Mouse (Mus musculus) bone marrow macrophage, adult 2 months (primary cell): ENCODE data around the gene Hnrnpul2. TPM values are rescaled to one million over a fixed set of nuclear protein-coding genes. Genes with fewer than 3 reads are reported as not detected.
A peak's percentile ranks its signal among the peaks of the same experiment; 100 is the strongest.

ENCODE experiments used
- H3K27ac ChIP-seq: 2 replicates; pipeline ENCODE4 v1.5.1; 2012; ENCODE audit warnings: low read depth, low read length; ENCODE audit not compliant: insufficient read depth
- H3K4me1 ChIP-seq: 2 replicates; pipeline ENCODE4 v1.6.1; 2012; ENCODE audit warnings: low read length; ENCODE audit not compliant: control insufficient read depth, insufficient read depth
- H3K4me3 ChIP-seq: 2 replicates; pipeline ENCODE4 v1.5.1; 2012; ENCODE audit warnings: mild to moderate bottlenecking, low read length, moderate library complexity; ENCODE audit not compliant: insufficient read depth
- CTCF ChIP-seq: IDR thresholded peaks from 2 replicates; pipeline ENCODE4 v1.5.1; 2012; ENCODE audit warnings: low read depth, mild to moderate bottlenecking, low read length, moderate library complexity
- POLR2A ChIP-seq: IDR thresholded peaks from 2 replicates; pipeline ENCODE4 v1.6.1; 2012; ENCODE audit warnings: mild to moderate bottlenecking, low read depth, low read length, borderline replicate concordance
- polyA plus RNA-seq: library from polyadenylated mRNA; stranded (reverse); fragments of >200 nt; gene quantifications from 2 replicates; pipeline ENCODE4 v1.2.4, GENCODE M21; 2012; ENCODE audit not compliant: missing spikeins, insufficient read depth, insufficient read length

Gene Hnrnpul2
- polyA plus RNA-seq, 1 experiment = 102 TPM

- Histone ChIP-seq H3K27ac (peak within 1 kb of the TSS; percentile 77), H3K4me1 (peaks cover 38% of the 10 kb centered on the region), H3K4me3 (peak within 1 kb of the TSS; percentile 66)
- TF ChIP-seq CTCF (peak; percentile 47), POLR2A (no peak)
These were observed 17.5 kb downstream of the Hnrnpul2 start, which contains the start of gene Bscl2 for GRCm38 (mm10) chr19:8837251-8837791. Gene Bscl2 (plus strand): TSS chr19:8837467.

DNA sequence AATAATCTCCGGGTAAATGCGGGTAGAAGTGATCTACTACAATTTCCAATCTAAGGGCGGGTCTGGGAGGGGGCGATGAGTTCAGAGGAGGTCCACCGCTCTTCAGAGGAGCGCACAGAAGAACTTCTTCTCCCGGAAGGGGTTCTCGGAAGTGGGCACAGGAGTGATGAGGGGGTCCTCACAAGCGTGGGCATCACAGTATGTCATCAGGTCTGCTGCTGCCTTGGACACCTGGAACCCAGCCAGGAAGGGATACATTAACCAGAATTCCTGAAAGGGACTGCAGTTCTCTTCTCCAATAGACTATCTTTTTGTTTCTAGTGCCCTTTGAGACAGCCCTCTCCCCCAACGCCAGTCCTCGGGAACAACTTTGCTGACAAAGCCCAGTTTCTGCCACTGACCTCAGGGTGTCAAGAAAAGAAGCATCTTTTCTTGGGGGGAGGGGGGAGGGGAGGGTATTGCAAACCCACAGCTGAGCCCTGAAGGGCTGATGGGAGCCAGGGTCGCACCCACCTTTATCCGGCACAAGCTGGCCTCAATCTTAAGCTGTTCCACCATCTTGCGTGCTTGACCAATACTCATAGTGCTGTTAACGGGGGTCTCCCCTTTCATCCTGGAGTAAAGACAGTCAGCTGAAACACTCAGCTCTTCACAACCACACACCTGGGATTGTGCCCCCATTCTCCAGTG lies 18.4 kb downstream of the Hnrnpul2 start:
- Histone ChIP-seq H3K4me1 (peaks cover 37% of the 10 kb centered on the region), H3K4me3 (peak overlapping the region; percentile 66), H3K27ac (no peak overlapping the region)
- no peak for TF ChIP-seq CTCF
- no peak for TF ChIP-seq POLR2A

GRCm38 (mm10) chr19:8839103-8839907 lies 19.5 kb downstream of the Hnrnpul2 start, which contains the start of gene Gng3:
Gene Gng3 (minus strand): TSS chr19:8839194.
- H3K4me1 ChIP-seq = peaks cover 46% of the 10 kb centered on the region
- H3K27ac ChIP-seq = no peak within 1 kb of the TSS
- H3K4me3 ChIP-seq = peak within 1 kb of the TSS; percentile 66
- no peak for TF ChIP-seq CTCF
- TF ChIP-seq POLR2A = no peak

GRCm38 (mm10) chr19:8839908-8840791 lies 20.3 kb downstream of the Hnrnpul2 start:
- Histone ChIP-seq H3K4me3 (peak overlapping the region; percentile 83), H3K4me1 (peaks cover 51% of the 10 kb centered on the region), H3K27ac (peak overlapping the region; percentile 46)
- peak; percentile 91 for TF ChIP-seq POLR2A
- TF ChIP-seq CTCF = no peak

- TF ChIP-seq POLR2A = no peak
- TF ChIP-seq CTCF = no peak
- peaks cover 51% of the 10 kb centered on the region for H3K4me1 ChIP-seq
- peak overlapping the region; percentile 83 for H3K4me3 ChIP-seq
- no peak overlapping the region for H3K27ac ChIP-seq
These were observed 21.2 kb downstream of the Hnrnpul2 start for GRCm38 (mm10) chr19:8841012-8841411.

DNA sequence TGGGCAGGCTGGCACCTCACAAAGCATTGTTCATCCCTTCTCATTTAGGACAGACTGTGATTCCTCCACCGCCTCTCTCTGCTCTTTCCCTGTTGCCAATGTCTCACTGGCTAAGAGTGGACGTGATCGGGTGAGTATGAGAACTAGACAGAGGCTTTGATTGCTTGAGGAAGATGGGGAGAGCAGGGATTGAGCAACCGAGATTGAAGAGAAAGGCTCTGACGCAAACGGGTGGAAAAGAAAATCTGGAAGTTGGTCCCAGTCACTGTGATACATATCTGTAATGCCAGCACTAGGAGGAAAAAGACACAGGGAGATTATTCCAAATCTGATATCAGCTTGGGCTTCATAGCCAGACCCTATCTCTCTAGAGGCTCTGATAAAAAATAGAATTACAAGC lies 23.2 kb downstream of the Hnrnpul2 start:
- Histone ChIP-seq H3K4me1 (peaks cover 45% of the 10 kb centered on the region), H3K4me3 (no peak overlapping the region), H3K27ac (peak overlapping the region; percentile 73)
- TF ChIP-seq CTCF (no peak), POLR2A (no peak)

GRCm38 (mm10) chr19:8844371-8845129 lies 24.7 kb downstream of the Hnrnpul2 start:
- H3K4me1 ChIP-seq = peaks cover 39% of the 10 kb centered on the region
- H3K4me3 ChIP-seq = peak overlapping the region; percentile 7; the same call in 1 of the 2 replicates
- peak overlapping the region; percentile 44 for H3K27ac ChIP-seq
- TF ChIP-seq POLR2A = no peak
- peak; percentile 28; the same call in 1 of the 2 replicates for TF ChIP-seq CTCF

- TF ChIP-seq CTCF = no peak
- TF ChIP-seq POLR2A = no peak
These were observed 28.5 kb downstream of the Hnrnpul2 start for GRCm38 (mm10) chr19:8848356-8848755.

More at GRCm38 (mm10) chr19:8848356-8848755, 28.5 kb downstream of the Hnrnpul2 start:
- Histone ChIP-seq H3K27ac (no peak overlapping the region), H3K4me1 (peaks cover 24% of the 10 kb centered on the region), H3K4me3 (no peak overlapping the region)
